Mouse (Mus musculus) leukemia stem cell, adult 10-12 weeks (primary cell): ENCODE measurements around the gene Ptpdc1. TPM values are rescaled to one million over a fixed set of nuclear protein-coding genes. Genes with fewer than 3 reads are reported as not detected.

ENCODE experiments used
- polyA plus RNA-seq: library from polyadenylated mRNA; stranded (reverse); fragments of >175 nt; gene quantifications from 2 replicates; pipeline ENCODE4 v1.2.3, GENCODE M21; 2012; ENCODE audit warnings: low replicate concordance

The Ptpdc1 gene
- polyA plus RNA-seq: 0.26 and 0.69 TPM in 2 replicates

GRCm38 (mm10) chr13:48625433-48626184 lies at the start of gene Ptpdc1:
Gene Ptpdc1, minus strand, starts transcription at chr13:48625664.

GRCm38 (mm10) chr13:48662431-48663143 lies 37.1 kb upstream of the Ptpdc1 start, which contains the start of gene Barx1:
Gene Barx1, plus strand, starts transcription at chr13:48662998.

Other genes starting within 250 kb of the Ptpdc1 start
- gene Zfp169, start 112.2 kb downstream of the Ptpdc1 start, polyA plus RNA-seq: 0.53 and 4.0 TPM in 2 replicates
- not detected in 2 replicates for gene A830005F24Rik, start 112.1 kb downstream of the Ptpdc1 start, polyA plus RNA-seq
- gene Barx1, start 37.3 kb upstream of the Ptpdc1 start, polyA plus RNA-seq: 0.20 TPM in 1 of 2 replicates, not detected in the other
- 53.9 and 69.2 TPM in 2 replicates for gene Phf2, start 245.5 kb upstream of the Ptpdc1 start, polyA plus RNA-seq